Mouse (Mus musculus) retina, postnatal 1 day (tissue): ENCODE measurements around the gene Cobl.
A peak's percentile ranks its signal among the peaks of the same experiment; 100 is the strongest.

Experiments
- DNase-seq: peaks from one replicate; pipeline ENCODE4 v3.0.0-alpha.2; 2012

Gene Cobl

GRCm38 (mm10) chr11:12443614-12444013 is 21.1 kb downstream of the Cobl start:
- DNase-seq: no peak

DNA sequence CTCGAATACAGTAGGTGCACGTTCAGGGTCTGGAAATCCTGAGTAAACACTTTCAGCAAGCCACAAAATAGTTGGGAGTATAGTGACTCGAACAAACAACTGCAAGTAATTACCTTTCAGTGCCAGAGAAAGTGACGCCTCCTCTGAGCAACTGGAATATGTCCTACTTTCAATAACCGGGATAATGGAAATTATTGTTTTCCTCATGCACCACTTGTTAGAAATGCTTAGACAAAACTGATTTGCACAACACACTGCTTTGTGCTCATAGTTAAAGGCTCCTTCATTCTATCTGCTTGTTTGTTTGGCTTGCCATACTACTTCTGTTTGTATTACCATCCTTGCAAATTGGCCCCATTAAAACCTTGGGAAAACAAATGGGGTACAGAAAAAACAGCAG is 21.6 kb downstream of the Cobl start:
- peak; percentile 76 for DNase-seq

- no peak for DNase-seq
Observed at GRCm38 (mm10) chr11:12442283-12442682, 22.5 kb downstream of the Cobl start.

DNA sequence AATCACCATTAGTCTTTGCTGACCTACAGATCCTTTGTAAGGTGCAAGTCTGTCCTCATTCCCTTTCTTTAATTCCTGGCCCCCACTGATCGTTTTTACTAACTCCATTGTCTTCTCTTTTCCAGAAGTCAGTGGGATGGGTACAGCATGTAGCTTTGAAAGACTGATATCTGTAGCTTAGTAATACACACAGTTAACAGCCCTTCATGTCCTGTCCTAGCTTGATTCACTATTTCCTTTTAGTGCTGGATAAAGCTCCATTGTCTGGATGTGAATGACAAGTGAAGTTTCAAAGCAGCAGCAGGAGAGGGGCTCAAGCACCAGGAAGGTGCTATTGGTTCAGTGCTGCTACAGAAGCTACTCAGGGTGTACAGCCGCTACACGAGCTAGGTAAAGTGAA is 28.9 kb downstream of the Cobl start:
- no peak for DNase-seq

DNA sequence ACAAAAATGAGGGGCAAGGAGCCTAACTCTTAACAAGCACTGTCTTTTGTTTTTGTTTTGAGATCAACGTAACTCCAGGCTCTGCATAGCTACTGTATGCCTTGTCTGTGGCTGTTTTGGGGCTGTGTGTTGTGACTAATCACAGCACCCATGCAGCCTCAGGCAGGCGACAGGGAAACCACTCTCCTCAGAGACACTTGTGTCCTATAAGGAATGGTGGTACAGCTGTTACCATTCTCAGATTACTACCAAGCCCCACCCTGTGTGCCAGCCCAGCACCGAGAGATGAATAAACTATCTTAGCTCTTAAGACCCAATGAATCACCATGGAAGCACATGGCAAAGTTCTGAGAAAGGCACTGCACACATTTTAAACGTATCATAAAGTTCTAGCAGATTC is 29.7 kb downstream of the Cobl start:
- no peak for DNase-seq

GRCm38 (mm10) chr11:12434597-12434996 is 30.2 kb downstream of the Cobl start:
- DNase-seq: peak; percentile 89

DNA sequence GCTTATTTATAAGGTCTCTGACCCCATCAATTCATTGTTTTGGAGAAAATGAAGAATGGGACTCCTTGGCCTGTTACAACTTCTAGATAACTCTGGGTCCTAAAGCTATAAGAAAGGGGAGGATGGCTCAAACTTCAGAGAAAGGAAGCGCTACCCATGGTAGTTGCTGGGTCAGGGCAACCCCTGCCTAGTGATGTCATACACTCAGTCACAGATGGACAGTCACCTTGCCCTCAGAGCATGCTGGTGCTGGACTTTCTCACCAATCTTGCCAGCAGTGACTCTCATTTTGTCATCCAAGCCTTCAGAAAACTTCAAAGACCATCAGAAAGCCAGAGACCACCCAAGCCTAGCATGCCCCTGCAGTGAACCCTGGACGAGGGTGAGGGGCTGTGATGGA is 32.8 kb downstream of the Cobl start:
- DNase-seq: no peak

GRCm38 (mm10) chr11:12430231-12431041 is 34.3 kb downstream of the Cobl start:
- peak; percentile 23 for DNase-seq

DNA sequence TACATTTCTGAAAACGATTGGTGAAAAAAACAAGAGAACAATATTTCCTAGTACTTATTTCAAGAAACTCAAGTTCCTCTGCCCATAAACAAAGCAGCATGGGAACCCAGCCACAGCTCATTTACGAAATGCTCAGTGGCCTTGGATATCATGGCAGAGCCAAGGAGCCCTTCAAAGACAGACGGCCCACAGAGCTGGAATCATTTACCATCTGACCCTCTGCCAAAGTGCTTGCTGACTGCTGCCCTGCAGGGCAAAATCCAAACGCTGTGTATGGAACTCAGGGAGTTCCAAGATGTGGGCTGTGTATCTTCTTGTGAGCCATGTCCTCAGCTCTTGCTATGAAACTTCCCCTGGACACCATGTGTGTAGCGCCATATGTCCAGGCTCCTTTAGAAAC is 38.0 kb downstream of the Cobl start:
- DNase-seq: no peak

DNA sequence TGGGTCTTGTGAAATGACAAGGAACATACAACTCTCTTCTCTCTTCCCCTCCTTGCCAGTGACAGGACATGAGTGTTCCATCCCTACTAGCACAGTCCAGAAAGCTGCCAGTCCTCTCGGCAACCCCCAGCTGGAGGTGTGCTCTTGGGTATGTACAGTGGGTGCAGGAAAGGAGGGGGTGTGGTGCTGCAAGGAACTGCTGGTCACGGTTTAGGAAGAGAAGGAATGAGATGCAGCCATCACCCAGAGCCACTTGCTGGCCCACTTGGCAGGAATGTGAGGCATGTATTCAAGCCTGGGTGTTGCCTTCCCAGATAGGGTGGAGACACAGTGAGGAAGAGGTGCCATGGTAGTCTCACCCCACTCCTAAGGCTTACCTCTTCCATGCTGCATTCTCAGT is 40.6 kb downstream of the Cobl start:
- DNase-seq: no peak

- DNase-seq: no peak
Observed at GRCm38 (mm10) chr11:12421183-12421582, 43.6 kb downstream of the Cobl start.

GRCm38 (mm10) chr11:12420146-12420545 is 44.6 kb downstream of the Cobl start:
- no peak for DNase-seq

- DNase-seq: peak; percentile 19
Observed at GRCm38 (mm10) chr11:12416899-12417298, 47.9 kb downstream of the Cobl start.

DNA sequence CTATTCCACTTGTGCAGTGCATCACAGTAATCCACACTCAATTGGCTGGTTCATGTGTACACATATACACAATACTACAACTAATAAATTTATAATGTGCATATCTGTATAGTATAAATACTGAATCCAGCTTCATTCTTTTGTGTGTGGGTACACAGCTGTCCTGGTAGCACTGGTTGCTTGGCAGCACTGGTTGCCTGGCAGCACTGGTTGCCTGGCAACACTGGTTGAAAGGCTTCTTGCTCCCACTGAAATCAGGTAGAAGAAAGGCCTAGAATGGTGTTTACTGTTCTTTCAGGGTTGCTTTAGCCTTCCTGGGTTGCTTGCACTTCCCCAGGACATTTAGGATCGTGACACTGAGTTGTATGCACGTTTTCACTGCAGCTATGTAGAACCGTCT is 49.4 kb downstream of the Cobl start:
- peak; percentile 83 for DNase-seq

GRCm38 (mm10) chr11:12411950-12412349 is 52.8 kb downstream of the Cobl start:
- DNase-seq: no peak

DNA sequence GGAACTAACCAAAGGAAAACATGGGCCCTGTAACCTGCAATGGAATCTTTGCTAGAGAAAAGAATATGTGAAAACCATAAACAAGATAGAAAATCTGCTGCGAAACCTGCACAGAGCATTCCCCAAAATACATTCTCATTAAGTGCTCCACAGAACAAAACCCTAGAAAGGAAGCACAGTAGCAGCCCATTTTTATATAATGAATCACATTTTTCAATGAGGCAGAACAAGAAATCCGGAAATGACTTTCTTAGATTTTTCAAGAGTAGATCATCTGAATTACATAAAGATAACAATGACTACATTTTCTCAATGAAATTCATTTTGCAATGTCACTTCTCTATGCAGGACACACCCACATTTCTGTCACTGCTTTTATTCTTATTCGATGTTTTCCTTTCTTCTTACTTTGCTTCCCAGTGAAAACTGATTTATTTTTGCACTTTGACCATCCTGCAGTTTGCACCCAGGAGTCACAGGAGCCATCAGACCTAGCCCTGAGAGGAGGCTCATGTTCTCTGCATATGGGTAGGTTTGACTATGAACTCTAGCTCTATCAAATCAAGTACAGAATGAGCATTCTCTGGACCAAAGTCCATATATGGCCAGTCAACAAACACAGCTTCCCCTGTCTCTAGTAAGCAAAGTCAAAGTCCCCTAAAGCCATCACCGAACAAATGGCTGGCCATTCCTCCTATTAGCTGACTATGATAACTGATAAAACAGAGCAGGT is 53.5 kb downstream of the Cobl start:
- no peak for DNase-seq

DNA sequence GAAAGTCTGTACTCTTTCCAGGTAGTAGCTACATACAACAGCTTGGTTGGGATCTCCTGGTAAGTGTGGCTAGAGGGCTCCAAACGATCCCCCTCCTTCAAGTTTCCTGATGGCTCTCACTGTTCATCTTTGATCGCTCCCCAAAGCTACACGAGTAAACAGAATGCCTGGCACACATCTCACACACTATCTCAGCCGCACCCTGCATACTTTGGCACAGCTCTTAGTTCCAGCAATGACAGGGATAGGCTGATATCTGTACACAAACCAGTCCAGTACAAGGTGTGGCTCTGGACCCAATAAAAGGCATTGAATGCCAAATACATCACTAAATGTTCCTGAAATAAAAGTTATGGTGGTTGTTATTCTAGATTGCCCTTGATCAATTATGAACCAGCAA is 55.3 kb downstream of the Cobl start:
- DNase-seq: no peak

GRCm38 (mm10) chr11:12407834-12408233 is 56.9 kb downstream of the Cobl start:
- no peak for DNase-seq

GRCm38 (mm10) chr11:12399903-12400302 is 64.9 kb downstream of the Cobl start:
- DNase-seq: no peak

DNA sequence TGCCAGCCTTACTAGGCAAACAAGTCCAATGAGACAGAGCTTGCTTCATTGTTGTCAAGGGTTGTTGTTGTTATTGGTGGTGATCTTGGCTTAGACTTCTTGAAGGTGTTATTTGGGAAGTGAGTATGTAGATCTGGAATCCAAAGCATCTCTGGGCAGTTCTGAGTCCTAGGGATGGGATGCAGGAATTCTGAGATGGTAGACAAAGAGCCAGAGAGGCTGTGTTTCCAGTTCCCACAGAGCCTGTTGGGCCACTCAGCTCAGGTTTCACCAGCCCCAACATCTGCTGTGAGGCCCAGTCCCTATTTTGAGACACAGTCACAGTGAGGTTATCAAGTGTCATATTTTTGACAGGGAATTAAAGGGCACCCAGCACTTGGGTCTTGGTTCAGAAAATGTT is 68.6 kb downstream of the Cobl start:
- DNase-seq: no peak

GRCm38 (mm10) chr11:12394701-12395100 is 70.1 kb downstream of the Cobl start:
- no peak for DNase-seq

DNA sequence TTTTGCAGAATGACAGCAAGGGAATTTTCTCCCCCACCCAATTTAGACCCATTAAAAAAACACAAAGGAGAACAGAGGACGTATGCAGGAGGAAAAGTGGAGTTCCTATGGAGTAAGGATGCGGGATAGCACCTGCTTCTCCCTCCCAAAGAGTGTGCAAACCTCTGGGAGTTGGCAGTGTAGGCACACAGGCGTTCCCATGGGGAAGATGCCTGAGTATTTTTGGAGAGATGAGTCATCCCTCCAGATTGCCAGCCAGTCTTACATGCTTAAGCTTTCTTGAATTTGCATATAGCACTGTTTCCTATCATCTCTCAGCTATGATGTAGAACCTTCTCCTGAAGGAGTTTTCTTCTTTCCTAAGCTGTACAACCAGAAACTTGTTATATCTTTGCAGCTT is 70.6 kb downstream of the Cobl start:
- DNase-seq: no peak

GRCm38 (mm10) chr11:12384826-12385225 is 79.9 kb downstream of the Cobl start:
- no peak for DNase-seq

DNA sequence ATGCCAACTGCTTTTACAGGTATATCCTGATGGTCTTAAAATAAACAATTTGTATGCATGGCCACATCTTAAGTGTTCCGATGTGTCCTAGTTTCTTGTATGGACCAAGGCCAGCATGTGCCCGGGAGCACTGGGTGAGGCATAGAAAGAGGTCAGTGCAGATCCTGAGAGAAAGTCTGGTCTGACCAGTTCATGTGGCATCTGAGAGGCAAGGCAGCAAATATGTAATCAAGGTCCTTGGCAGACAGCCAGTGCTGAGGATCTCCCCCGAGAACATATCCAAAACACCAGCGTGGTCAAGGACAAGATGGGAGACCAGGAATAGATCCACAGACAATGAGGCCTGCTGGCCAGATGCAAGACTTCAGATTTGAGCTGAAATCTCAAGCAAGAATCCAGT is 81.8 kb downstream of the Cobl start:
- DNase-seq: no peak

- peak; percentile 52 for DNase-seq
Observed at GRCm38 (mm10) chr11:12381096-12381495, 83.7 kb downstream of the Cobl start.
